Mouse (Mus musculus) liver, embryonic 13.5 days (tissue): ENCODE results near the gene Dnah14. TPM values are rescaled to one million over a fixed set of nuclear protein-coding genes. Genes with fewer than 3 reads are reported as not detected.

Experiments
- ATAC-seq: fragments of 200-750 bp; cut with Nextera tagmentation; 2 replicates; pipeline ENCODE4 v1.8.0; 2017; ENCODE audit warnings: low read depth, mild to moderate bottlenecking, moderate number of reproducible peaks, moderate library complexity
- DNase-seq: peaks from one replicate; pipeline ENCODE4 v3.0.0; 2022
- H3K27ac ChIP-seq: fragments of 300-500 bp; sonication (generic); 2 replicates; pipeline ENCODE4 v1.5.1; 2015; ENCODE audit warnings: moderate library complexity, mild to moderate bottlenecking, inconsistent platforms
- H3K27me3 ChIP-seq: fragments of 300-500 bp; sonication (generic); 2 replicates; pipeline ENCODE4 v1.6.1; 2015; ENCODE audit warnings: mild to moderate bottlenecking, inconsistent platforms
- H3K36me3 ChIP-seq: fragments of 300-500 bp; sonication (generic); 2 replicates; pipeline ENCODE4 v1.6.1; 2015; ENCODE audit warnings: mild to moderate bottlenecking, inconsistent platforms
- H3K4me1 ChIP-seq: fragments of 300-500 bp; sonication (generic); replicated peaks from 2 replicates; pipeline ENCODE4 v1.6.1; 2015; ENCODE audit warnings: inconsistent platforms
- H3K4me2 ChIP-seq: fragments of 300-500 bp; sonication (generic); 2 replicates; pipeline ENCODE4 v1.6.1; 2015; ENCODE audit warnings: inconsistent platforms, mild to moderate bottlenecking, moderate library complexity
- H3K4me3 ChIP-seq: fragments of 300-500 bp; sonication (generic); replicated peaks from 2 replicates; pipeline ENCODE4 v1.5.1; 2015; ENCODE audit warnings: mild to moderate bottlenecking, inconsistent platforms
- H3K9ac ChIP-seq: fragments of 300-500 bp; sonication (generic); 2 replicates; pipeline ENCODE4 v1.6.1; 2015; ENCODE audit warnings: mild to moderate bottlenecking, inconsistent platforms
- H3K9me3 ChIP-seq: fragments of 300-500 bp; sonication (generic); replicated peaks from 2 replicates; pipeline ENCODE4 v1.6.1; 2016; ENCODE audit warnings: inconsistent platforms
- WGBS: fragments of 180-500 bp; shearing (Covaris S2); methylation state at CpG from one replicate; pipeline ENCODE4 v1.1.7; 2015; ENCODE audit not compliant: insufficient replicate concordance; 5-methylcytosine and 5-hydroxymethylcytosine counted together
- polyA plus RNA-seq: library from polyadenylated mRNA; unstranded; fragments of >200 nt; fragmentation: Nextera tagmentation; extraction: Ambion mirVana; gene quantifications from 2 replicates; pipeline ENCODE4 v1.2.1, GENCODE M21; 2015

Dnah14 gene
- polyA plus RNA-seq, 1 experiment from 2014 or later, result 3.0 TPM

- Histone ChIP-seq H3K4me1 (no peaks in the 10 kb centered on the region), H3K36me3 (no peaks in the 10 kb centered on the region), H3K4me3 (no peak overlapping the region), H3K27ac (no peak overlapping the region), H3K4me2 (no peak overlapping the region), H3K9me3 (no peaks in the 10 kb centered on the region), H3K9ac (no peak overlapping the region), H3K27me3 (no peaks in the 10 kb centered on the region)
- no peak for ATAC-seq
- WGBS, result 27% methylated on average over 10 of the region's 10 CpGs
- DNase-seq, result no peak
These were observed 23.6 kb upstream of the Dnah14 start for GRCm38 (mm10) chr1:181552533-181553410.

- H3K4me3 ChIP-seq, result no peak overlapping the region
- H3K27ac ChIP-seq, result no peak overlapping the region
- no peaks in the 10 kb centered on the region for H3K36me3 ChIP-seq
- WGBS, result 35% methylated on average over 5 of the region's 5 CpGs
- H3K4me2 ChIP-seq, result no peak overlapping the region
- H3K4me1 ChIP-seq, result no peaks in the 10 kb centered on the region
- H3K9me3 ChIP-seq, result no peaks in the 10 kb centered on the region
- DNase-seq (no peak), ATAC-seq (no peak)
- H3K9ac ChIP-seq, result no peak overlapping the region
- H3K27me3 ChIP-seq, result no peaks in the 10 kb centered on the region
These were observed 20.9 kb upstream of the Dnah14 start for GRCm38 (mm10) chr1:181555475-181555874.

- no peak overlapping the region for H3K4me2 ChIP-seq
- H3K9me3 ChIP-seq, result no peaks in the 10 kb centered on the region
- 59% methylated on average over 10 of the region's 10 CpGs for WGBS
- H3K27ac ChIP-seq, result no peak overlapping the region
- no peaks in the 10 kb centered on the region for H3K36me3 ChIP-seq
- no peak overlapping the region for H3K4me3 ChIP-seq
- no peaks in the 10 kb centered on the region for H3K4me1 ChIP-seq
- no peak for DNase-seq
- H3K9ac ChIP-seq, result no peak overlapping the region
- no peak for ATAC-seq
- no peaks in the 10 kb centered on the region for H3K27me3 ChIP-seq
These were observed 16.7 kb upstream of the Dnah14 start for GRCm38 (mm10) chr1:181559655-181560054.

- Histone ChIP-seq H3K36me3 (no peaks in the 10 kb centered on the region), H3K9ac (no peak overlapping the region), H3K27ac (no peak overlapping the region), H3K4me2 (no peak overlapping the region), H3K4me1 (no peaks in the 10 kb centered on the region), H3K4me3 (no peak overlapping the region), H3K9me3 (no peaks in the 10 kb centered on the region), H3K27me3 (no peaks in the 10 kb centered on the region)
- DNase-seq (no peak), ATAC-seq (no peak)
- WGBS, result 73% methylated on average over 6 of the region's 6 CpGs
These were observed 16.0 kb upstream of the Dnah14 start for GRCm38 (mm10) chr1:181560325-181560724.

GRCm38 (mm10) chr1:181560896-181561767, 15.2 kb upstream of the Dnah14 start:
- DNase-seq, result no peak
- 55% methylated on average over 9 of the region's 9 CpGs for WGBS
- H3K4me2 ChIP-seq, result no peak overlapping the region

GRCm38 (mm10) chr1:181561768-181562444, 14.5 kb upstream of the Dnah14 start:
- H3K4me3 ChIP-seq, result no peak overlapping the region
- H3K4me1 ChIP-seq, result no peaks in the 10 kb centered on the region
- 35% methylated on average over 8 of the region's 8 CpGs for WGBS
- H3K27ac ChIP-seq, result no peak overlapping the region
- DNase-seq, result no peak
- no peaks in the 10 kb centered on the region for H3K36me3 ChIP-seq
- H3K9ac ChIP-seq, result no peak overlapping the region
- H3K4me2 ChIP-seq, result no peak overlapping the region
- no peaks in the 10 kb centered on the region for H3K9me3 ChIP-seq
- H3K27me3 ChIP-seq, result no peaks in the 10 kb centered on the region
- no peak for ATAC-seq

More at GRCm38 (mm10) chr1:181560896-181561767, 15.2 kb upstream of the Dnah14 start:
- Histone ChIP-seq H3K36me3 (no peaks in the 10 kb centered on the region), H3K9ac (no peak overlapping the region), H3K4me3 (no peak overlapping the region), H3K27me3 (no peaks in the 10 kb centered on the region), H3K4me1 (no peaks in the 10 kb centered on the region), H3K27ac (no peak overlapping the region), H3K9me3 (no peaks in the 10 kb centered on the region)
- ATAC-seq, result no peak

GRCm38 (mm10) chr1:181569447-181569846, 6.9 kb upstream of the Dnah14 start:
- no peaks in the 10 kb centered on the region for H3K36me3 ChIP-seq
- no peak overlapping the region for H3K4me2 ChIP-seq
- no peaks in the 10 kb centered on the region for H3K27me3 ChIP-seq
- no peaks in the 10 kb centered on the region for H3K4me1 ChIP-seq
- H3K9ac ChIP-seq, result no peak overlapping the region
- WGBS, result 72% methylated on average over 9 of the region's 9 CpGs
- no peak overlapping the region for H3K27ac ChIP-seq
- H3K4me3 ChIP-seq, result no peak overlapping the region
- ATAC-seq (no peak), DNase-seq (no peak)
- no peaks in the 10 kb centered on the region for H3K9me3 ChIP-seq

GRCm38 (mm10) chr1:181583152-181583551, 6.8 kb downstream of the Dnah14 start:
- no peak overlapping the region for H3K4me2 ChIP-seq
- H3K9ac ChIP-seq, result no peak overlapping the region
- no peak for ATAC-seq
- H3K27ac ChIP-seq, result no peak overlapping the region
- H3K36me3 ChIP-seq, result no peaks in the 10 kb centered on the region
- no peaks in the 10 kb centered on the region for H3K9me3 ChIP-seq
- WGBS, result 60% methylated on average over 8 of the region's 8 CpGs
- no peak overlapping the region for H3K4me3 ChIP-seq
- no peaks in the 10 kb centered on the region for H3K4me1 ChIP-seq
- no peak for DNase-seq
- no peaks in the 10 kb centered on the region for H3K27me3 ChIP-seq

GRCm38 (mm10) chr1:181589116-181589515, 12.8 kb downstream of the Dnah14 start:
- Histone ChIP-seq H3K36me3 (no peaks in the 10 kb centered on the region), H3K4me2 (no peak overlapping the region), H3K27ac (no peak overlapping the region), H3K4me1 (no peaks in the 10 kb centered on the region), H3K27me3 (no peaks in the 10 kb centered on the region), H3K9me3 (no peaks in the 10 kb centered on the region), H3K9ac (no peak overlapping the region), H3K4me3 (no peak overlapping the region)
- 71% methylated on average over 6 of the region's 6 CpGs for WGBS
- ATAC-seq, result no peak
- no peak for DNase-seq

- Histone ChIP-seq H3K9ac (no peak overlapping the region), H3K4me3 (no peak overlapping the region), H3K27me3 (no peaks in the 10 kb centered on the region), H3K36me3 (no peaks in the 10 kb centered on the region), H3K9me3 (no peaks in the 10 kb centered on the region), H3K4me2 (no peak overlapping the region), H3K4me1 (no peaks in the 10 kb centered on the region), H3K27ac (no peak overlapping the region)
- ATAC-seq (no peak), DNase-seq (no peak)
- WGBS, result 43% methylated on average over 4 of the region's 4 CpGs
These were observed 23.0 kb downstream of the Dnah14 start for GRCm38 (mm10) chr1:181599376-181599775.

GRCm38 (mm10) chr1:181611118-181611517, 34.8 kb downstream of the Dnah14 start:
- H3K27ac ChIP-seq, result no peak overlapping the region
- H3K27me3 ChIP-seq, result no peaks in the 10 kb centered on the region
- no peak overlapping the region for H3K4me2 ChIP-seq
- no peaks in the 10 kb centered on the region for H3K36me3 ChIP-seq
- ATAC-seq (no peak), DNase-seq (no peak)
- no peak overlapping the region for H3K9ac ChIP-seq
- H3K9me3 ChIP-seq, result no peaks in the 10 kb centered on the region
- H3K4me3 ChIP-seq, result no peak overlapping the region
- no peaks in the 10 kb centered on the region for H3K4me1 ChIP-seq
- 69% methylated on average over 3 of the region's 3 CpGs for WGBS
